In genomic region chr8:104247908-104248275, GRCm38 (mm10) we compare ENCODE assay signal across 8 mouse cellular contexts. TPM values are rescaled to one million over a fixed set of nuclear protein-coding genes. Genes with fewer than 3 reads are reported as not detected.
DNase-seq lines count a peak whose midpoint lies in the region; ATAC-seq and TF ChIP-seq lines count a peak whose summit lies in the region.

No protein-coding gene starts in this region.

- no peaks in the 10 kb centered on the region for H3K27me3 ChIP-seq in forebrain, embryonic 14.5 days (replicated peaks; ENCODE audit: control insufficient read depth, insufficient read depth, low read length)
- no peaks in the 10 kb centered on the region for H3K27me3 ChIP-seq in midbrain, embryonic 11.5 days (ENCODE audit: control insufficient read depth, insufficient read depth, low read length)

- no peak for TF ChIP-seq POLR2A in lung, adult 2 months (IDR thresholded peaks at IDR 0.05; ENCODE audit: borderline replicate concordance, extremely low read depth, low read depth, low read length)
- TF ChIP-seq POLR2A in brain, embryonic 14.5 days (IDR thresholded peaks at IDR 0.05; ENCODE audit: borderline replicate concordance, extremely low read depth, insufficient read depth, insufficient read length, poor library complexity, severe bottlenecking), result no peak

- peak overlapping the region; percentile 86 for H3K4me2 ChIP-seq in forebrain, embryonic 14.5 days (ENCODE audit: low read length)
- H3K4me2 ChIP-seq in midbrain, embryonic 11.5 days, result peak overlapping the region; percentile 60

- no peak overlapping the region for H3K27ac ChIP-seq in forebrain, embryonic 14.5 days (ENCODE audit: low read depth, low read length)
- no peak overlapping the region for H3K27ac ChIP-seq in midbrain, embryonic 11.5 days (ENCODE audit: low read depth, low read length)

- no peak for DNase-seq in lung, adult 2 months
- DNase-seq in lung, postnatal 4 days, result no peak
- peak; percentile 14 for DNase-seq in brain, embryonic 14.5 days (ENCODE audit: low read depth)
- DNase-seq in forebrain, embryonic 14.5 days (ENCODE audit: low spot score), result no peak
- DNase-seq in kidney, postnatal 14 days, result peak; percentile 13
- DNase-seq in midbrain, embryonic 11.5 days (ENCODE audit: low spot score, missing footprints), result no peak
- no peak for DNase-seq in right cerebral cortex, postnatal 4 days

- H3K9ac ChIP-seq in forebrain, embryonic 14.5 days (ENCODE audit: low read length), result peak overlapping the region; percentile 86
- peak overlapping the region; percentile 86 for H3K9ac ChIP-seq in midbrain, embryonic 11.5 days (ENCODE audit: low read length)

- TF ChIP-seq CTCF in lung, adult 2 months (IDR thresholded peaks at IDR 0.05; ENCODE audit: insufficient read depth, low read length), result no peak
- TF ChIP-seq CTCF in brain, embryonic 14.5 days (IDR thresholded peaks at IDR 0.05; ENCODE audit: borderline replicate concordance, extremely low read depth, insufficient read depth, insufficient read length), result no peak

- ATAC-seq in forebrain, embryonic 14.5 days, result no peak; the same call in none of the 2 replicates
- no peak for ATAC-seq in midbrain, embryonic 11.5 days (ENCODE audit: low FRiP score)
- no peak for ATAC-seq in monocyte, adult 5-6 weeks (replicated peaks; ENCODE audit: insufficient number of reproducible peaks, low FRiP score, low TSS enrichment, poor library complexity, severe bottlenecking)

- H3K4me1 ChIP-seq in lung, adult 2 months (ENCODE audit: control insufficient read depth, insufficient read depth, low read length), result peaks cover 5% of the 10 kb centered on the region
- peaks cover 11% of the 10 kb centered on the region for H3K4me1 ChIP-seq in forebrain, embryonic 14.5 days (ENCODE audit: control insufficient read depth, insufficient read depth, low read length)
- peaks cover 9% of the 10 kb centered on the region; the same call in 1 of the 2 replicates for H3K4me1 ChIP-seq in midbrain, embryonic 11.5 days (ENCODE audit: control insufficient read depth, insufficient read depth, low read length)

- no peaks in the 10 kb centered on the region for H3K9me3 ChIP-seq in forebrain, embryonic 14.5 days (replicated peaks; ENCODE audit: control insufficient read depth, low read length)
- no peaks in the 10 kb centered on the region for H3K9me3 ChIP-seq in midbrain, embryonic 11.5 days (ENCODE audit: control insufficient read depth, low read length)

- H3K4me3 ChIP-seq in lung, adult 2 months (replicated peaks; ENCODE audit: extremely low read depth, low read depth, low read length), result peak overlapping the region; percentile 74
- H3K4me3 ChIP-seq in forebrain, embryonic 14.5 days (ENCODE audit: low read depth, low read length), result peak overlapping the region; percentile 84
- H3K4me3 ChIP-seq in midbrain, embryonic 11.5 days (ENCODE audit: low read depth, low read length), result peak overlapping the region; percentile 80

- 3% methylated on average over 11 of the region's 11 CpGs for WGBS in lung, adult 2 months
- 5% methylated on average over 11 of the region's 11 CpGs for WGBS in forebrain, embryonic 14.5 days
- WGBS in midbrain, embryonic 11.5 days, result 2% methylated on average over 11 of the region's 11 CpGs

- peaks cover 14% of the 10 kb centered on the region for H3K36me3 ChIP-seq in forebrain, embryonic 14.5 days (ENCODE audit: control insufficient read depth, insufficient read depth, low read length)
- H3K36me3 ChIP-seq in midbrain, embryonic 11.5 days (ENCODE audit: control insufficient read depth, insufficient read depth, low read length), result peaks cover 3% of the 10 kb centered on the region; the same call in 1 of the 2 replicates

RNA-seq across cellular contexts. Expression of gene Tk2, which starts 0.5 kb away (rescaled TPM):
- polyA plus RNA-seq in lung, adult 2 months (2012; rRNA removed), result 21.9 and 25.0 TPM in 2 replicates
- 41.2 and 42.7 TPM in 2 replicates for polyA plus RNA-seq in brain, embryonic 14.5 days (2012; rRNA removed)
- 47.0 and 47.1 TPM in 2 replicates for polyA plus RNA-seq in forebrain, embryonic 14.5 days (2014; fragmentation: Nextera tagmentation; extraction: Ambion mirVana)
- 35.9 and 37.0 TPM in 2 replicates for polyA plus RNA-seq in midbrain, embryonic 11.5 days (2014; fragmentation: Nextera tagmentation; extraction: Ambion mirVana)
- 39.0 to 49.4 TPM (median 44.6 TPM) in 3 replicates for total RNA-seq in monocyte, adult 5-6 weeks (2017)

RNA-seq across cellular contexts. Expression of gene Cklf, which starts 2.8 kb away (rescaled TPM):
- 6.1 and 9.5 TPM in 2 replicates for polyA plus RNA-seq in lung, adult 2 months (2012; rRNA removed)
- polyA plus RNA-seq in brain, embryonic 14.5 days (2012; rRNA removed), result 36.0 and 52.4 TPM in 2 replicates
- polyA plus RNA-seq in forebrain, embryonic 14.5 days (2014; fragmentation: Nextera tagmentation; extraction: Ambion mirVana), result 22.2 and 26.8 TPM in 2 replicates
- 35.0 and 37.2 TPM in 2 replicates for polyA plus RNA-seq in midbrain, embryonic 11.5 days (2014; fragmentation: Nextera tagmentation; extraction: Ambion mirVana)
- total RNA-seq in monocyte, adult 5-6 weeks (2017), result 33.6 to 48.9 TPM (median 35.8 TPM) in 3 replicates

RNA-seq across cellular contexts. Expression of gene Cmtm2a, which starts 45.1 kb away (rescaled TPM):
- polyA plus RNA-seq in lung, adult 2 months (2012; rRNA removed), result not detected in 2 replicates
- polyA plus RNA-seq in brain, embryonic 14.5 days (2012; rRNA removed), result not detected in 2 replicates
- polyA plus RNA-seq in forebrain, embryonic 14.5 days (2014; fragmentation: Nextera tagmentation; extraction: Ambion mirVana), result not detected in 2 replicates
- polyA plus RNA-seq in midbrain, embryonic 11.5 days (2014; fragmentation: Nextera tagmentation; extraction: Ambion mirVana), result not detected in 2 replicates
- 4.7 TPM in 1 of 3 replicates, not detected in the others for total RNA-seq in monocyte, adult 5-6 weeks (2017)

Comparison
In these comparisons a context has a peak if more than half of its experiments do, and no peak if none do; other contexts are left out.
1. DNase-seq: peak in brain, embryonic 14.5 days (single experiment) and kidney, postnatal 14 days (single experiment); none in lung, adult 2 months (single experiment), lung, postnatal 4 days (0 of 2), forebrain, embryonic 14.5 days (single experiment), midbrain, embryonic 11.5 days (single experiment) and right cerebral cortex, postnatal 4 days (single experiment).
2. Peak in every context shown above with its lines, with median percentiles within 50 percentile points of each other: H3K4me3 ChIP-seq.